Mouse (Mus musculus): ENCODE results near the gene Dzank1.

The Dzank1 gene

DNA sequence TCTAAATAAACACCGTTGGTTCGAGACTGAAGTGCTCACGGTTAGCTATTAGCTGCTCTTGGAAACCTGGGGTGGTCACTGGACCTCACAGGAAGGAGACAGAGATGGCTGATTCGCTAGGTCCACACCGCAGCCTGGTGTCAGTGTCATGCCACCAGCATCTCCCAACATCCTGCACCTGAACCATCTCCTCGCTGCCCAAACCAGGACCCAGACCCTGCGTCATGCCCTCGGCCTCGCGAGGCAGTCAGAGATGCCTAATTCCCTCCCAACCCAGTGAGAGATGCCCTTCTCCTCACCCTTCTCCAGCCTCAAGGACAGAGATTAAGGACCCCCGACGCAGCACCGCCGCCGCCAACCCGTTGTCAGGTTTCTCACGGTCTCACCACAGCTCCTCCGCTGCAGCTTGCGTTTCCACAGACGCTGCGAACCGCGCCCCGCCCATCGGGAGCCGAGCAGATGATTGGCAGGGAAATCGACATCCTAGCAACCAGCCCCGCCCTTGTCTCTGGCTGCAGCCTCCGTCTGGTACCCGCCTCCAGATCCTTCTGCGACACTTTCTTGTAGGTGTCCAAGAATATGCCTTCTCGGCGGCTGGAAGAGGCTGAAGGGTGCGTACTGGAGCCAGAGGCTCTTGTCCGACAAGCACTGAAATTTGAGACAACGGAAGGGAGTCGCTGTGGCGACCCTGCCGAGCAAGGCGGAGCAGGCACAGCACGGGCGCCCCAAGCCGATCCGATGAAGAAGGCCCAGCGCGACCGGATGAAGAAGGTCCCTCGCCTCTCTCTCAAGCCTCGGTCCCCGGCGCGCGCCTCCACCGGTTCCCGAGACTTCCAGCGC is at the start of gene Dzank1, which contains the start of gene Polr3f:
Dzank1 (minus strand) TSS at position 434 of the 840 bp plus-strand sequence.
Polr3f (plus strand) TSS at position 738 of the 840 bp plus-strand sequence.
- in situ Hi-C loops (cut with MseI, MboI) = no loop called here

DNA sequence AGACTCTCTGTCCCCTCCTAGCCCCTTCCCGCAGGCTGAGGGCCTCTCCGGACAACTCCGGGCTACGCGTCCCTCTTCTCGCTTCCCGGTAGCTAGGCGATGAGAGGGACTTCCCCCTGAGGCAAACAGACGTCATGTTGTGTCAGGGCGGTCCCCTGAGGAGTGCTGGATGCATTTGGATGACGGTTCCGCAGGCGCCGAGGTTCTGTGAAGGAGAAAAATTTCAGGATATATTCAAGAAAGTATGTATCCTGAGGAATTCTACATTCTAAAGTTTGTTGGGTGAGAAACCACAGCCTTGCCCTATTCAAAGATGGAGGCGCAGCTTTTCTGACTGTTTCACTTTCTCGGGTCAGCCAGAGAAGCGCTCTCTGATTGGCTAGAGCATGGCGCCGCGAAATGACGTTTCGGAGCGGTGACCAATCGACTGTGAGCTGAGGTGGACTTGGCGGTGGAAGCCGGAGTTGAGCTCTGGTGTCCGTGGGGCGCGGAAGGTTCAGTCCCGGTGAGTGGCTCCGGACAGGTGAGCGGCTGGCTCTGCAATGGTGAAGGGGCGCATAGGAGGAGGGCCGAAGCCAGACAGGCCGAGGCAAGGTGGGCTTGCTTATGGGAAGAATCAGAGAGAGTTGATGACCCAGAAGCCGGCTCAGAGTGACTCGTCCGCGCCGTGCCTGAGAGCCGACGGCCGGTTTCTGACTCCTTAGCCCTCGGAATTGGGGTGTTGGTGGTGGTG is 28.8 kb upstream of the Dzank1 start, which contains the start of gene Sec23b:
Sec23b (plus strand) TSS at position 410 of the 733 bp plus-strand sequence.
- in situ Hi-C loops (cut with MseI, MboI) = no loop called here

DNA sequence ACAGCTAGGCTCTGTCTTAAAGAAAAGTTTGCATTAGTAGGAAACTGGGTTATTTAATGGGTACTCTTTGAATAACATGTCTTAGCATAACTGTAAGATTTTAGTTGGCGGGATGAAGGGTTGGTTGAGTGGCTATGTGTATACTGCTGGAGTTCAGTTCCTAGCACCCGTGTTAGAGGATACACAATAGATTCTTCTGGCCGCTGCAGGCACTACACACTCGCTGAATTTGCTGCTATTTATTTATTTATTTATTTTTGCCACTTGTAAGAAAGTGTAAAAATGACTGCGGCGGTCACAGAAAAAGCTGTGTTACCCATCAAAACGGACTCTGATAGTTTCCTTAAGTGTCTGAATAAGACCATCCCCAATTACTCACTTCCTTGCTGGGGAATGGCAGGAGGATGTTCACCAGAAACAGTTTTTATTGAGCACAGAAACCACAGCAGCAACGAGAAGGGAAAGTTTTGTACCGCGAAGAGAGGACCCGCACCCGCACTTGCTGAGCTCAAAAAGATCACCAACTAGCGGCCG is 28.1 kb upstream of the Dzank1 start:
- in situ Hi-C loops (cut with MseI, MboI) = no loop called here

DNA sequence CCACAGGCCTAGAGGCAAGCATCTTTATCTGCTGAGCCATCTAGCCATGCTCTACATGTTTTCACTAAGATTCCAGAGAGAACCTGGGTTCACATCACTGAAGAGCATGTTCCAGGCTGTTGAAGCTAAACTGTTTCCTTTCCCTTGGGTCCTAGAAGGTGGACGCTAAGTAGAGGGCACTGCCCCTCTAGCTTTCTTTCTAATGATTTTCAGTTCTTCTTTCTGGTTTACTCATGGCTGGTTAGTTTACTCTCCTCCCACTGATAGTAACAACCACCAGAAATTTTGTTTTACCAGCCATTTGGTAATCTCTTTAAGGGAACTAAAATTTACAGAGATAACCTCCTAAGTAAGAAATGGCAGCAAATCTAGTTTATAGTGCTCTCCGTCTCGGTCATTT is 26.7 kb upstream of the Dzank1 start:
- in situ Hi-C loops (cut with MseI, MboI) = no loop called here

DNA sequence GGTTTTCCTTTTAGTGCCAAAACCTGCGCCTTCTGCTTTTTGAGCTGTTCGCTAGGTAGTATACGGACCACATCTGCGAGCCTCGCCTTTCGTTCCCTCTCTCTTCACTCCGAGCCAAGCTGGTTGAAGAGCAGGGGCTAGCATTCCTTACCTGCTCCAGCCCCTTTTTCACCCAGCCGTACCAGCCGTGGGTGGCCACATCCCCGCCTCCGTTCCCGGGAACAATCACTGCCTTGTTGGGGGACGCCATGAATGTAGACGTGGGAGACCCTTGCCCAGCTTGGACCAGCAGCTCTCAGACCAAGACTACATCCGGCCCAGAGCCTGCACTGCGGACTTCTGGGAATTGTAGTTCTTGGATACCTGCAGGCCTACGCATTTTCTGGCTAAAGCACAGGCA is 23.3 kb upstream of the Dzank1 start, which contains the start of gene Rbbp9:
Rbbp9 (minus strand) TSS at position 341 of the 400 bp plus-strand sequence.
- in situ Hi-C loops (cut with MseI, MboI) = no loop called here

DNA sequence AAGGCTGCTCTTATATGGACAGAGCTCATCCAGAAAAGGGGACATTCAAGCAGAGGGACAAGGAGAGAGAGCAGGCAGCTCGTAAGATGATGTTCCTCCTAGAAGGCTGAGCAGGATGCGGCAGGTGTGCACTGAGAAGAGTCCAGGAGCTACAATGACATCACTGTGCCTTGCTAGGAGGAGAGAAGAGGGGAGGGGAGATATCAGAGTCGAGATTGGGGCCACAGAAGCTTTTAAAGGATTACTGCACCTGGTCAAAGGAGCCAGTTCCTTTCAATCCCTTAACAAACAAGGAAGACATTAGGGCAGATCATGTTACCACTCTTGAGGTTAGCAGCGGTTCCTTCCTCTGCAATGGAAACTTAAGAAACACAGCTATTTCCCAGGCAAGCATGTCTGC is 20.3 kb upstream of the Dzank1 start:
- in situ Hi-C loops (cut with MseI, MboI) = no loop called here

DNA sequence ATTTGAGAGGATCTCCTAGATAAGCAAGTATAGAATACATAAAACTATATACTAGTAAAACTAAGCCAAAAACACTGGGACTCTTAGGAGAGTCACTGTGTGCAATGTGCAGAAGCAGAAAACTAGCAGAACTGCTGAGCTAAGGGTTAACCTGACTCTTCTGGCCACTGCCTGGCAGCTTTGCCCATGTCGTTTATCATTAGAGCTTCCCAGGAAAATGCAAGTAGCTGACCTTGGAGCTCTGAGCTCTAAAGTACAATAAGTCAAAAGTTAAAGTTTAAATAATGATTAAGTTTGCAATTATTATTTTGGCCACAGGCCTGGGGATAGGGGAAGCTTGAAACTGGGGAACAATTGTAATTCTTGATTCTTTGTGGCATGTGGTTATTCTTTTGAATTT is 18.3 kb upstream of the Dzank1 start:
- in situ Hi-C loops (cut with MseI, MboI) = no loop called here

DNA sequence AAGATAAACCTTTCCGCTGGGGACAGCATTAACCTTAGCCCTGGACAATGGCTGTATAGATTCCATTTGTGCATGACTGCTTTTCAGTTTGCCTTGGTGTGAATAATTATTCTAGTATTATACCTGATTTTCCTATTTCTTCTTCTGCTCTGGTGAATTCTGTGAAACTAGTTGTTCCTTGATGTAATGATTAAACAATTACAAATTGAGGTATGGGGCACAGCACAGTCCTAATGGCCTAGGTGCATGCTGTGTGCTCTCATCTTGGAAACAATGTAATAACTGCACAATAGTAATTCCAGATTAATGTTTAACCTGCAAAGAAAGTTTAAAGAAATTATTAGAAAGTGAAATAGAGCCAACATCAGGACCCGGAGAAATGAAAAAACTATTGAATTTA is 17.8 kb upstream of the Dzank1 start:
- in situ Hi-C loops (cut with MseI, MboI) = no loop called here

DNA sequence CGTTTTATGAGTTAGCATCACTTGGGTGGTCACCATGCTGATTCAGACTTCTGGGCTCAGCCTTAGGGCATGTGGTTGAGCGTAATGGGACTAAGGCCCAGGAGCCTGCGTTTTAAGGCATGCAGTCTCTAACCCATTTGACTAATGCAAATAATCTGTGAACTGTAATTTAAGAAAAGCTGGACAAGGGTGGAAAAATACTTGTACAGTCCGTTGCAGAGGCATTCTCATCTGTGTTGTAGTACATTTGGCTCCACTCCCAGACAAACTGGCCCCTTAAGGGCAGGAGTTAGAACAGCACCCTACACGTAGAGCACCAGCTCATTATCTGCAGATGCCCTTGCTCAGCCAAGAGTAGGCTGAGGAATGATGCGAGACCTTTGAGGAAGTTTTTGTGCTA is 17.4 kb upstream of the Dzank1 start:
- in situ Hi-C loops (cut with MseI, MboI) = no loop called here

DNA sequence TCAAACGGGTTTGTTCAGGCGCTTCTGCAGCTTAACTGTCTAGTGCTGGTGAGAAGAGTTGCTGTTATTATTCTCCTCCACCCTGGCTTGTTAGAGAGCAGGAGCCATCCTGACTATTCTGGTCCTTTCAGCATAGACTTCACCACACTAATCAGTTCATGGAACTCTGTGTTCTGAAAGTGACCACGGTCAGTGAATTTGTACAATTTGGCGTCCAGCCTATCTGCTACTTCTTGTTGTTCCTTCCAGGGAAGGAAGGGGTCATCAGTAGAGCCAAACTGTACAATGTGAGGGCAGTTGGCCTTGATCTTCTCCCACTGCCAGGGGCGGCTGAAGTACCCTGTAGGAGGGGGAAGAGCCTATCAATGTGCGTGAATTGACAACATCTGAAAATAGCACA is 16.5 kb upstream of the Dzank1 start:
- in situ Hi-C loops (cut with MseI, MboI) = no loop called here

DNA sequence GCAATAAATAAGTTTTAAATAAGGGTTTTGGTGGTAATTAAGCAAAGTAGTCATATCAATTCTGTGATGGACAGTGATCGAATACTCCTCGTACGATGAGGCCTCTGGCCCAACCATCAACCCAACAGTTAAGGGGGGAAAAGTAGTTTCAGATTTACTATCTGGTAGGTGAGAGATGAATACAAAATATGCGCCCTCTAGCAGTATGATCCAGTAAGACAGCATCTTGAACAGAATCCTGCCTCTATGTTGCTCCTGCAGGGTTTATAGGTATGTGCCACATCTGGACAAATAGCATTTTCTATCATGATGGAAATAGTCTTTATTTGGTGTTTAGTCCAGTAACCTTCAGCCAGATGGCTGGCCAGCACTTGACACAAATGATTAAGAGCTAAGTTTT is 14.0 kb upstream of the Dzank1 start:
- in situ Hi-C loops (cut with MseI, MboI) = no loop called here

DNA sequence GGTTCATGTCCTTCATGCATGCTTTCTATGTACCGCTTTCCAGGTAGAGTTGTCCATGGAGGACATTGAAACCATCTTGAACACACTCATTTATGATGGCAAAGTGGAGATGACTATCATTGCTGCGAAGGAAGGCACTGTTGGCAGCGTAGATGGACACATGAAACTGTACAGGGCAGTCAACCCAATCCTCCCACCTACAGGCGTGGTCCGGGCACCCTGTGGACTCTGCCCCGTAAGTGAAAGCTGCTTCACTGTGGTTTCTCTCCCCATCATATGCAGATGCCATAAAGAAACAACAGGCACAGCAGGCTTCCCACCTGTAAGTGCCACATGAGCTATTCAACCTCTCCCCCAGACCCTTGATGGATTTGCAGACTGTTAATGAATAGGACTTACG is 9.9 kb upstream of the Dzank1 start:
- in situ Hi-C loops (cut with MseI, MboI) = no loop called here

DNA sequence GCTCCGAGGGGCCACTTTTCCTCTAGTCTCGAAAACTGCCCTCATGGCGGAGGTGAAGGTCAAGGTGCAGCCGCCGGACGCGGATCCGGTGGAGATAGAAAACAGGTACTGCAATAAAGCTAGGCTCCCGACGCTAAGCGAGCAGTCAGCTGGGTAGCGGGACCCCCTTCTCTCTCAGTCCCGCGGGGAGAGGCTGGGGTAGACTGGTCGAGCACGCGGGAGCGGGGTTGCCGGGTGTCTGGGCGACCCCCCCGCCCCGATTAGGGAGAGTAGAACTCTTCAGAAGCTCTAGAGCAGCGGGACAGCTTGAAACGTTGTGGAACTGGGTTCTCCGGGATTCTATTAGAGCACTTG is 584 bp upstream of the Dzank1 start:
- in situ Hi-C loops (cut with MseI, MboI) = no loop called here

DNA sequence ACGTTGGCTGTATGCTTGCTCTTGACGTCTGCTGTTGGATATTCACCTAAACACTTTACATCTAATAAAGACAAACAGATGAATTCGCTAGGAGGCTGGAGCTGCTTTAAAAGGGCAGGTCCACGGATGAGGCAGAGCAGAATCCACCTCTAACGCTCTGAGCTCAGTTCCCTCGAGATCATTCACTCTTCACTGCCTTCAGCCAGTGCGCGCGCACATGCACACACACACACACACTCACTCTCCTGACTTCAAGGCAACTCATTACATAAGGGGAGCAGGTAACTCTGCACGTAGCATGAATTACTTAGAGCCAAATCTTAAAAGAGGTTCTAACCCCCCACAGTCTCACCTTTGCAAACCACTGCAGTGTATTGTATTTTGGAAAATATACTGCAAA is 1.4 kb downstream of the Dzank1 start:
- in situ Hi-C loops (cut with MseI, MboI) = no loop called here

DNA sequence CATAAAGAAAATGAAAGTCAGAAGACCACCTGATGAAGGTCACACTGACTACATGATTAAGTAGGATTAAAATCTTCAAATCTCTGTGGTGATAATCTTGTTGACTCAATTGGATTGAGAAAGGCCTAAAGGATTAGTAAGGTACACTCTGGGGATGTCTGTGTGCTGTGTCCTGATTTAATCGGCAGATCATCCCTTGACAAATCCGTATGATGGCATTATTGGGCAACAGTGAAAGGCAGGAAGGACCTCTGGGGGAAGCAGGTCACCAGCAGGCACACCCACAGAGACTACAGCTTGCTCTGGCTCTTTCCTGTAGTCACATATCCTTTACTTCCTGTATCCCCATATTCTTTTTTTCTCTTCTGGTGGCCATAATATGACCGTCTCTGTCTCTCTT is 7.4 kb downstream of the Dzank1 start:
- in situ Hi-C loops (cut with MseI, MboI) = no loop called here

DNA sequence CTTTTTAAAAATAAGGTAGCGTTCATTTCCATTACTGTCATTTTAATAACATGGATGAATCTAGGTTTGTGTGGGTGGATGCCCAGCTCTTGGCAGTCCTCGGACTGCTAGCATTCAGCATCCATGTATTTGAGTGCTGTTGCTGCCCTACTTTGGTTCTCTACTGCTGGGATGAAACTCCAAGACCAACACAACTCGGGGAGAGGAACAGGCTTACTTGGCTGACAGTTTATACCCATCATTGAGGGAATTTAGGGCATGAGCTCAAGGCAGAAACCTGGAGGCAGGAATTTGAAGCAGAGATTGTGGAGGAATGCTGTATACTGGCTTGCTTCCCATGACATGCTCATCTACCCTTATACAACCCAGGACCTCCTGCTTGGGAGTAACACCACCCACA is 12.6 kb downstream of the Dzank1 start:
- in situ Hi-C loops (cut with MseI, MboI) = no loop called here

DNA sequence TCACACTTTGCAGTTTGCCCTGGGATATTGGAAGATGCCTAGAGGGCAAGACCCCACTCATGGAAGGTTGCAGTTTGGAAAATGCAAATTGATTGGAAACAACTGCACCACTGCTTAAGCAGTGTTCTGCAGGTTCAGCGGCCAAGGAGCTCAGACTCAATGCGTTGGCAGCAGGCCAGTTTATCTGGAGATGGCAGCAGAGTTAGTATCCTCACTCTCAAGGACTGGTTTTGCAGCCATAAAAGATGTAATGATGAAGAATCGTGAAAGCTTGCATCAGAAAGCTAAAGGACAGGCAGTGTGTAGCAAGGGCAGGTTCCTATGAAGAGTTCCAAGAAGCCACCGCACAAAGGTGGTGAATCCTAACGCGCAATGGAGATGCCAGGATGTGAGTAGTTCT is 25.1 kb downstream of the Dzank1 start:
- in situ Hi-C loops (cut with MseI, MboI) = no loop called here

DNA sequence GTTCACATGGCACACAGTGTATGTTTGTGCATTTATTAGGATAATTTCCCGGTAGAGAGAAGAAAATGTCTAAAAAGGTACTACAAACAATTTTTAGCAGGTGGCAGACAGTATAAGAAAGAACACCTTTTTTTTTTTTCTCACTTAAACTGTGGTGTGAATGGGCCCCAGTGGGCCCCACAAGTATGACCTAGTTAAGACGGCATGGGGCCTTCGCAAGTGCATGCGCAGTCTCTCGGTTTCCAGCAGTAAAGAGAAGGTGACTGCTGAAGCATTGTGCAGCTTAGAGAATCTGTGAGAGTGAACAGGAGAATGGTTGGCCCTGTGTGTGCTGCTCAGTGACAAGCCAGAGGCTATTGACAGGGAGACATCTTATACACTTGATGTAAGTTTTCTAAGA is 37.9 kb downstream of the Dzank1 start:
- in situ Hi-C loops (cut with MseI, MboI) = no loop called here

DNA sequence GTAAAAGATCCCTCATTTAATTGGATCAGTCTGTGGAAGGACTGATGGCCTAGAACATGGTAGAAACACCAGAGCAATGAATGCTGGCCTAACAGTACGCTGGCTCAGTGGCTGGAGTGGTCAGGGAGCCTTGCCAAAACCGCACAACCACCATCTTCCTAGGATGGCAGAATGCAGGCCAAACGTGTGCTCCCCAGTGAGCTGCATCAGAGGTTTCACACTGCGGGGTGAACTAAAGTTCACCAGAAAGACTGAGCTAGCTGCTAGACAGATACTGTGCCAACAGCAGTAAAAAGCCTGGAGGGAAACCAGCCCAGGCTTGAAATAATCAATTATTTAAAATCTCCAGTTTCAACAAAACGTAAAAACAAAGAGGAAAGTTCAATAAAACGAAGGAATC is 39.7 kb downstream of the Dzank1 start:
- in situ Hi-C loops (cut with MseI, MboI) = no loop called here

DNA sequence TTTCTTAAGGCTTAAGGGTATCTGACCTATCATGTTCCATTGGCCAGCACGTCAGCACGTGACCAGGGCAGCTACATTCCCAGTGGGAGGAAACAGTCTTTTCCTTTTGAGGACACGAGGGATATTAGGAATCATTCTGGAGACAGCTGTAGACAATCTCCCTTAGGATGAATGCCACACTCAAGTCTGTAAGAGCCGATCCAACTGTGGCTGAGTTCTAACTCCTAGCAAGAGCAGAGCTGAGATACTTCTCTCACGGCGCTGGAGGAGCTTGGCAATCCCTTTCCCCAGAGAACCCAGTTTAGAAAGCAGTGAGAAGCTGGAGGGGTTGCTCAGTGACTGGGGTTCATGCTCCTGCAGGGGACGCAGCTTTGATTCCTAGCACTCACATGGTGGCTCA is 41.8 kb downstream of the Dzank1 start:
- in situ Hi-C loops (cut with MseI, MboI) = no loop called here

DNA sequence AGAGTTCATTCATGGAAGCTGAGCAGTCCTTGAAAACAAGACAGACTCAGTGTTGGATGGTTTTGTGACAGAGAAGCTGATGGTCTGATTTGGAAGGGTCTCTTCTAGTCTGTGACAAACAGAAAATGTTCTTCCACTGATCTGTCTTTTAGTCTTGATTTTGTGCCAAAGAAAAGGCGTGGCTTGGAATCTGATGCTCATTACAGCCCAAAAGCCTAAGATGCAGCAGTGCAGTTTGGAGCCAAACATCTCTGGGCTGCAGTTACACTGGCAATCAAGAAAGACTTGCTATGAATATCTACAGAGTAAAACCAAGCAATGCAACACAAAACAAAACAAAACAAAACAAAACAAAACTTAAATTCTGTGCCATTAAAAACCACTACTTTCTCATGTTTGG is 43.1 kb downstream of the Dzank1 start:
- in situ Hi-C loops (cut with MseI, MboI) = no loop called here

DNA sequence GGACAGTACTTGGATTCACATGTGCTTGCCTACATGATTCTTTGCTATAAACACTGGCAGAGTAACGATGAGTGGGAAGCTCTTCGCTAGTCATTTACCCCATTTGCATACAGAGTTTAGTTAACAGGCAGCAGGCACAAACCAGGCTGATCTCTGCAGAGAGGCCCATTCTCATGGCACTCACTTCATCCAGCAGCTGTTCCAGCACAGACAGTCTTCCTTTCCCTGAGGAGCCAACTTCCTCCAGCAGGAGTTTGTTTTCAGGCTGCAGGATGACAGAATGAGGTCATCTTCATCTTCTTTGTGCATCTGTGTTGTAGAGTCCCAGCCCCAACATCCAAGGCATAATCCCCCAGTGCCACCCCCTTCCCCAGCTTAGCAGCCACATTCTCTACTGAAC is 47.8 kb downstream of the Dzank1 start:
- in situ Hi-C loops (cut with MseI, MboI) = no loop called here

DNA sequence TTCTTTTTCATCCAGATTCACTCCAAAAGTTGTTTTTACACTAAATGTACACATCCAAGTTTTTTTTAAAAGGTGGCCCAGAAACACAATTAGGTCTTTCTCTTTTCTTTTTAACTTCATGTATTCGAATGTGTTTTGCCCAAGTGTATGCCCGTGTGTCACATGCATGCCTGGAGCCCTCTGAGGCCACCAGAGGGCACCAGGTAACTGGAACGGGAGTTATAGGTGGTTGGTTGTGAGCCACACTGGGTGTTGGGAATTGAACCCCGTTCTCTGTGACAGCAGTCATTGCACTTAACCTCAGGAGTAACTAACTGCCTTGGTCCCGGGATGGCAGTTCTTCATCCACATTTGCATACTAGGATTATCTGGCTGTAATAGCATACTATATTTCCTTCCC is 60.0 kb downstream of the Dzank1 start:
- in situ Hi-C loops (cut with MseI, MboI) = no loop called here

Measured in mouse trophoblast stem cell (cell line).